Mouse (Mus musculus): Measurements from ENCODE around the gene M1ap.

Gene M1ap

GRCm38 (mm10) chr6:83070311-83071219, 123.9 kb downstream of the M1ap start:
- no peak for DNase-seq (ENCODE audit: low spot score)

- no peak for DNase-seq (ENCODE audit: low spot score)
Measured at GRCm38 (mm10) chr6:83071220-83071619, 124.5 kb downstream of the M1ap start.

GRCm38 (mm10) chr6:83074979-83075378, 128.3 kb downstream of the M1ap start:
- no peak for DNase-seq (ENCODE audit: low spot score)

- no peak for DNase-seq (ENCODE audit: low spot score)
Measured at GRCm38 (mm10) chr6:83077630-83078323, 131.1 kb downstream of the M1ap start, which contains the start of gene Pcgf1. Pcgf1 (plus strand) TSS chr6:83077869.

- DNase-seq (ENCODE audit: low spot score): peak; percentile 98
Measured at GRCm38 (mm10) chr6:83078324-83078858, 131.7 kb downstream of the M1ap start.
